8 mouse cellular contexts compared by ENCODE assay signal in genomic region chr6:144780608-144781285, GRCm38 (mm10). TPM values are rescaled to one million over a fixed set of nuclear protein-coding genes. Genes with fewer than 3 reads are reported as not detected.
DNase-seq lines count a peak whose midpoint lies in the region; ATAC-seq lines count a peak whose summit lies in the region.

No protein-coding gene starts in this region.

- H3K9me3 ChIP-seq in hindbrain, embryonic 13.5 days, result no peaks in the 10 kb centered on the region

- WGBS in hindbrain, embryonic 13.5 days, result 24% methylated on average over 9 of the region's 9 CpGs

- 0 out of 2 replicates have a peak, but pooled peaks cover 2% of the 10 kb centered on the region for H3K4me1 ChIP-seq in brown adipose tissue, adult 24 weeks (ENCODE audit: control insufficient read depth, insufficient read depth, insufficient read length, low read length)
- H3K4me1 ChIP-seq in hindbrain, embryonic 13.5 days (replicated peaks), result peaks cover 16% of the 10 kb centered on the region

- peaks cover 10% of the 10 kb centered on the region for H3K27me3 ChIP-seq in hindbrain, embryonic 13.5 days

- peak; percentile 10 to 26 for DNase-seq in adrenal gland, postnatal 36 days
- DNase-seq in adrenal gland, postnatal 4 days (ENCODE audit: low spot score in 2 of 2), result no peak
- DNase-seq in lung, postnatal 36 days, result peak; percentile 10
- no peak for DNase-seq in T-cell, adult 2 months (ENCODE audit: low spot score)
- DNase-seq in ovary, postnatal 36 days (ENCODE audit: low spot score), result no peak
- DNase-seq in gastrocnemius, postnatal 25 days, result no peak

- H3K36me3 ChIP-seq in hindbrain, embryonic 13.5 days, result no peaks in the 10 kb centered on the region

- no peak for ATAC-seq in hindbrain, embryonic 13.5 days (ENCODE audit: low FRiP score)

- H3K9ac ChIP-seq in hindbrain, embryonic 13.5 days, result peak overlapping the region; percentile 85

- H3K4me3 ChIP-seq in brown adipose tissue, adult 24 weeks (ENCODE audit: insufficient read depth, low read depth, low read length), result peak overlapping the region; percentile 98
- H3K4me3 ChIP-seq in hindbrain, embryonic 13.5 days, result peak overlapping the region; percentile 77

- peak overlapping the region; percentile 98 for H3K27ac ChIP-seq in brown adipose tissue, adult 24 weeks (replicated peaks; ENCODE audit: low read depth, low read length)
- H3K27ac ChIP-seq in hindbrain, embryonic 13.5 days, result no peak overlapping the region

- H3K4me2 ChIP-seq in hindbrain, embryonic 13.5 days, result peak overlapping the region; percentile 93

RNA-seq across cellular contexts. Expression of gene Sox5, which starts 1.0 kb away (rescaled TPM):
- 10 to 100 TPM in 1 of 2 experiments, 1 to 10 TPM in 1; 9.5 to 29.2 TPM for total RNA-seq in adrenal gland, postnatal 36 days (2021)
- 10 to 100 TPM; 15.5 to 16.1 TPM for total RNA-seq in adrenal gland, postnatal 4 days (2021)
- 4.6 and 4.9 TPM in 2 replicates for polyA plus RNA-seq in brown adipose tissue, adult 24 weeks (2012; ENCODE audit: insufficient read depth, insufficient read length, missing spikeins)
- polyA plus RNA-seq in hindbrain, embryonic 13.5 days (2015; fragmentation: Nextera tagmentation; extraction: Ambion mirVana), result 27.7 and 37.7 TPM in 2 replicates
- total RNA-seq in gastrocnemius, postnatal 25 days (2021), result under 1 TPM; 0.64 to 0.70 TPM

Comparison
In these comparisons a context has a peak if more than half of its experiments do, and no peak if none do; other contexts are left out.
1. DNase-seq: peak in adrenal gland, postnatal 36 days (2 of 2) and lung, postnatal 36 days (single experiment); none in adrenal gland, postnatal 4 days (0 of 2), T-cell, adult 2 months (single experiment), ovary, postnatal 36 days (single experiment) and gastrocnemius, postnatal 25 days (single experiment).
2. RNA of gene Sox5, which starts 1.0 kb away (total RNA-seq): 9.5 to 29.2 TPM in adrenal gland, postnatal 36 days and 15.5 to 16.1 TPM in adrenal gland, postnatal 4 days; 0.64 to 0.70 TPM in gastrocnemius, postnatal 25 days; every median in the first group is over 4 times any median in the second.